In the genomic region with DNA sequence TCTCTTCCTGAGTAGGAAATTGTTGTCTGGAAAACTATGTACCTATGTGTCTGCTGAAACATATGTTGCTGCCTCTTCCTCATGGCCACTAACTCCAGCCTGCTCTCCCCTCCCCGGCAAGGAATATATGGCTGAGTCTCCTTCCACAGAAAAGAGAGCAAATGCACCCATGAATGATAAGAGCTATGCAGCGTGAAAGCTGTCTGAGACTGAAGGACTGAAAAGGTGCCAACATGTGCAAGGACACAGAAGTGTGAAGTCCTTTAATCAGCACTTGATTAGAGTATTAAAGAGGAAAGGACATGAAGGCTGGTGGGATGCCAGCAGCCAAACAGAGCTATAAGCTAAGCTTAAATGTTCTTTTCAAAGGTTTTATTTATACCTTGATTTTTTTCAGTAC, we compare ENCODE assay signal across 26 mouse cellular contexts.
DNase-seq lines count a peak whose midpoint lies in the region; ATAC-seq and TF ChIP-seq lines count a peak whose summit lies in the region.
"Had no signal": no experiment of that assay in that cellular context is flagged by ENCODE, and none has a peak within 500 bp of the region (broad histone marks: within the 10 kb centered on the region; RNA-seq: fewer than 3 reads in every experiment).

No protein-coding gene starts in this region.

- DNase-seq in forebrain, embryonic 11.5 days (ENCODE audit: low spot score): no peak
- no peak for DNase-seq in heart, adult 9 months (ENCODE audit: low spot score in 2 of 2)
- DNase-seq in heart, postnatal 0 days (ENCODE audit: low spot score): peak; percentile 62
- DNase-seq in brain, embryonic 14.5 days (ENCODE audit: low read depth): peak; percentile 87
- DNase-seq in left cerebral cortex, adult 8-10 months (ENCODE audit: low spot score in 2 of 2): no peak
- DNase-seq: adrenal gland, adult 2 months; adrenal gland, postnatal 14 days; cerebellum, adult 11-12 months; cerebellum, adult 8-10 months; cerebellum, postnatal 10 days; cerebellum, postnatal 36 days; embryo, embryonic 11 days; gastrocnemius, adult 2 months; gastrocnemius, postnatal 14 days; heart, adult 11 months; kidney, adult 2 months had no signal

- TF ChIP-seq POLR2A in brain, embryonic 14.5 days (IDR thresholded peaks at IDR 0.05; ENCODE audit: borderline replicate concordance, extremely low read depth, insufficient read depth, insufficient read length, poor library complexity, severe bottlenecking): no peak

- no peak overlapping the region for H3K9ac ChIP-seq in forebrain, embryonic 15.5 days (replicated peaks)
- H3K9ac ChIP-seq in forebrain, embryonic 11.5 days (ENCODE audit: low read length): no peak overlapping the region
- H3K9ac ChIP-seq in heart, embryonic 14.5 days (ENCODE audit: low read length): no peak overlapping the region
- H3K9ac ChIP-seq in heart, postnatal 0 days (replicated peaks; ENCODE audit: low read depth, low read length): no peak overlapping the region
- no peak overlapping the region for H3K9ac ChIP-seq in heart, embryonic 11.5 days (ENCODE audit: low read depth, low read length)
- H3K9ac ChIP-seq: embryonic facial prominence, embryonic 13.5 days; hindbrain, embryonic 12.5 days; hindbrain, embryonic 15.5 days had no signal

- H3K27ac ChIP-seq in forebrain, embryonic 15.5 days (replicated peaks): no peak overlapping the region
- no peak overlapping the region for H3K27ac ChIP-seq in forebrain, embryonic 11.5 days (ENCODE audit: low read depth, low read length)
- no peak overlapping the region for H3K27ac ChIP-seq in heart, embryonic 14.5 days (replicated peaks in 1 of 2; ENCODE audit: control insufficient read depth in 1 of 2, insufficient read depth in 1 of 2, low read depth in 2 of 2, low read length in 2 of 2)
- no peak overlapping the region for H3K27ac ChIP-seq in heart, postnatal 0 days (ENCODE audit: low read depth)
- no peak overlapping the region for H3K27ac ChIP-seq in heart, embryonic 11.5 days (ENCODE audit: low read depth, low read length)
- H3K27ac ChIP-seq: embryonic facial prominence, embryonic 10.5 days; embryonic facial prominence, embryonic 13.5 days; gastrocnemius, adult 2 months; hindbrain, embryonic 12.5 days; hindbrain, embryonic 15.5 days had no signal

- peak; percentile 72 for ATAC-seq in forebrain, embryonic 15.5 days (replicated peaks)
- no peak for ATAC-seq in forebrain, embryonic 11.5 days (replicated peaks; ENCODE audit: low FRiP score)
- ATAC-seq in heart, embryonic 14.5 days (ENCODE audit: insufficient number of reproducible peaks, insufficient read depth, low FRiP score, low read depth): peak; percentile 66; the same call in 1 of the 2 replicates
- ATAC-seq in heart, postnatal 0 days (ENCODE audit: insufficient read depth, low read depth): peak; percentile 60
- ATAC-seq in heart, embryonic 11.5 days (replicated peaks; ENCODE audit: insufficient number of reproducible peaks, low FRiP score, low TSS enrichment): no peak
- ATAC-seq: CD4-positive, CD25-positive, alpha-beta regulatory T cell, adult 4 months; intestine, postnatal 0 days had no signal

- no peaks in the 10 kb centered on the region for H3K36me3 ChIP-seq in forebrain, embryonic 15.5 days
- no peaks in the 10 kb centered on the region for H3K36me3 ChIP-seq in forebrain, embryonic 11.5 days (ENCODE audit: control insufficient read depth, insufficient read depth, low read length)
- H3K36me3 ChIP-seq in heart, embryonic 14.5 days (ENCODE audit: control insufficient read depth, insufficient read depth, low read length): no peaks in the 10 kb centered on the region
- H3K36me3 ChIP-seq in heart, postnatal 0 days (replicated peaks; ENCODE audit: control insufficient read depth, insufficient read depth, low read length): no peaks in the 10 kb centered on the region
- H3K36me3 ChIP-seq in heart, embryonic 11.5 days (ENCODE audit: control insufficient read depth, insufficient read depth, low read length): no peaks in the 10 kb centered on the region
- H3K36me3 ChIP-seq: embryonic facial prominence, embryonic 10.5 days; embryonic facial prominence, embryonic 13.5 days; hindbrain, embryonic 12.5 days; hindbrain, embryonic 15.5 days had no signal

- TF ChIP-seq EP300 in heart, postnatal 0 days (IDR thresholded peaks at IDR 0.05; ENCODE audit: low read depth): no peak

- no peaks in the 10 kb centered on the region for H3K9me3 ChIP-seq in forebrain, embryonic 15.5 days
- H3K9me3 ChIP-seq in forebrain, embryonic 11.5 days (ENCODE audit: control insufficient read depth, low read length): no peaks in the 10 kb centered on the region
- no peaks in the 10 kb centered on the region for H3K9me3 ChIP-seq in heart, embryonic 14.5 days (ENCODE audit: control insufficient read depth, low read length)
- H3K9me3 ChIP-seq in heart, postnatal 0 days (replicated peaks; ENCODE audit: control insufficient read depth, low read length): no peaks in the 10 kb centered on the region
- no peaks in the 10 kb centered on the region for H3K9me3 ChIP-seq in heart, embryonic 11.5 days (replicated peaks; ENCODE audit: control insufficient read depth, low read length)
- H3K9me3 ChIP-seq: embryonic facial prominence, embryonic 10.5 days; embryonic facial prominence, embryonic 13.5 days; hindbrain, embryonic 12.5 days; hindbrain, embryonic 15.5 days had no signal

- no peak for TF ChIP-seq CTCF in heart, postnatal 0 days (IDR thresholded peaks at IDR 0.05; ENCODE audit: low read depth)
- no peak for TF ChIP-seq CTCF in brain, embryonic 14.5 days (IDR thresholded peaks at IDR 0.05; ENCODE audit: borderline replicate concordance, extremely low read depth, insufficient read depth, insufficient read length)

- H3K27me3 ChIP-seq in forebrain, embryonic 15.5 days: no peaks in the 10 kb centered on the region
- no peaks in the 10 kb centered on the region for H3K27me3 ChIP-seq in forebrain, embryonic 11.5 days (ENCODE audit: control insufficient read depth, insufficient read depth, low read length)
- H3K27me3 ChIP-seq in heart, embryonic 14.5 days (ENCODE audit: control insufficient read depth, insufficient read depth, low read length): peaks cover 24% of the 10 kb centered on the region
- peaks cover 19% of the 10 kb centered on the region for H3K27me3 ChIP-seq in heart, postnatal 0 days (ENCODE audit: control insufficient read depth, insufficient read depth, low read length)
- no peaks in the 10 kb centered on the region for H3K27me3 ChIP-seq in heart, embryonic 11.5 days (ENCODE audit: control insufficient read depth, insufficient read depth, low read length)
- H3K27me3 ChIP-seq: embryonic facial prominence, embryonic 13.5 days; hindbrain, embryonic 12.5 days; hindbrain, embryonic 15.5 days had no signal

- 31% methylated on average over 2 of the region's 2 CpGs for WGBS in forebrain, embryonic 15.5 days
- 80% methylated on average over 2 of the region's 2 CpGs for WGBS in forebrain, embryonic 11.5 days
- 10% methylated on average over 2 of the region's 2 CpGs for whole genome bisulfite sequencing in heart, embryonic 14.5 days
- 14% methylated on average over 2 of the region's 2 CpGs for WGBS in heart, postnatal 0 days
- 17% methylated on average over 2 of the region's 2 CpGs for WGBS in heart, embryonic 11.5 days (ENCODE audit: insufficient replicate concordance)

- H3K4me3 ChIP-seq in forebrain, embryonic 15.5 days: no peak overlapping the region
- H3K4me3 ChIP-seq in forebrain, embryonic 11.5 days (ENCODE audit: low read depth, low read length): no peak overlapping the region
- no peak overlapping the region for H3K4me3 ChIP-seq in heart, embryonic 14.5 days (ENCODE audit: control insufficient read depth in 1 of 2, insufficient read depth in 1 of 2, low read depth in 1 of 2, low read length in 2 of 2)
- no peak overlapping the region for H3K4me3 ChIP-seq in heart, postnatal 0 days (ENCODE audit: low read depth, low read length)
- no peak overlapping the region for H3K4me3 ChIP-seq in heart, embryonic 11.5 days (ENCODE audit: low read depth, low read length)
- H3K4me3 ChIP-seq: embryonic facial prominence, embryonic 10.5 days; embryonic facial prominence, embryonic 13.5 days; erythroblast, embryonic 14.5 days; gastrocnemius, adult 2 months; hindbrain, embryonic 12.5 days; hindbrain, embryonic 15.5 days had no signal

- peaks cover 11% of the 10 kb centered on the region for H3K4me1 ChIP-seq in forebrain, embryonic 15.5 days
- H3K4me1 ChIP-seq in forebrain, embryonic 11.5 days (replicated peaks; ENCODE audit: control insufficient read depth, insufficient read depth, low read length): no peaks in the 10 kb centered on the region
- H3K4me1 ChIP-seq in heart, embryonic 14.5 days (ENCODE audit: control insufficient read depth in 2 of 2, insufficient read depth in 2 of 2, low read length in 2 of 2): peaks cover 6 to 22% of the 10 kb centered on the region in 2 experiments; a peak in 3 of 4 replicates
- H3K4me1 ChIP-seq in heart, postnatal 0 days (ENCODE audit: control insufficient read depth, insufficient read depth): 0 out of 2 replicates have a peak, but pooled peaks cover 5% of the 10 kb centered on the region
- 0 out of 2 replicates have a peak, but pooled peaks cover 3% of the 10 kb centered on the region for H3K4me1 ChIP-seq in heart, embryonic 11.5 days (ENCODE audit: control insufficient read depth, insufficient read depth, low read length)

- H3K4me2 ChIP-seq in forebrain, embryonic 15.5 days (replicated peaks): no peak overlapping the region
- no peak overlapping the region for H3K4me2 ChIP-seq in forebrain, embryonic 11.5 days (ENCODE audit: low read depth, low read length, severe bottlenecking)
- H3K4me2 ChIP-seq in heart, embryonic 14.5 days (ENCODE audit: low read length): no peak overlapping the region
- no peak overlapping the region for H3K4me2 ChIP-seq in heart, postnatal 0 days (ENCODE audit: low read depth, low read length)
- no peak overlapping the region for H3K4me2 ChIP-seq in heart, embryonic 11.5 days
- H3K4me2 ChIP-seq: embryonic facial prominence, embryonic 13.5 days; hindbrain, embryonic 12.5 days; hindbrain, embryonic 15.5 days had no signal

Comparison
In these comparisons a context has a peak if more than half of its experiments do, and no peak if none do; other contexts are left out.
1. ATAC-seq: peak in forebrain, embryonic 15.5 days (single experiment), heart, embryonic 14.5 days (single experiment) and heart, postnatal 0 days (single experiment); none in forebrain, embryonic 11.5 days (single experiment) and heart, embryonic 11.5 days (single experiment).
2. DNase-seq: peak in heart, postnatal 0 days (single experiment) and brain, embryonic 14.5 days (single experiment); none in forebrain, embryonic 11.5 days (single experiment), heart, adult 9 months (0 of 2) and left cerebral cortex, adult 8-10 months (0 of 2).